Mouse (Mus musculus): ENCODE results near the gene Adcyap1r1.

The Adcyap1r1 gene

DNA sequence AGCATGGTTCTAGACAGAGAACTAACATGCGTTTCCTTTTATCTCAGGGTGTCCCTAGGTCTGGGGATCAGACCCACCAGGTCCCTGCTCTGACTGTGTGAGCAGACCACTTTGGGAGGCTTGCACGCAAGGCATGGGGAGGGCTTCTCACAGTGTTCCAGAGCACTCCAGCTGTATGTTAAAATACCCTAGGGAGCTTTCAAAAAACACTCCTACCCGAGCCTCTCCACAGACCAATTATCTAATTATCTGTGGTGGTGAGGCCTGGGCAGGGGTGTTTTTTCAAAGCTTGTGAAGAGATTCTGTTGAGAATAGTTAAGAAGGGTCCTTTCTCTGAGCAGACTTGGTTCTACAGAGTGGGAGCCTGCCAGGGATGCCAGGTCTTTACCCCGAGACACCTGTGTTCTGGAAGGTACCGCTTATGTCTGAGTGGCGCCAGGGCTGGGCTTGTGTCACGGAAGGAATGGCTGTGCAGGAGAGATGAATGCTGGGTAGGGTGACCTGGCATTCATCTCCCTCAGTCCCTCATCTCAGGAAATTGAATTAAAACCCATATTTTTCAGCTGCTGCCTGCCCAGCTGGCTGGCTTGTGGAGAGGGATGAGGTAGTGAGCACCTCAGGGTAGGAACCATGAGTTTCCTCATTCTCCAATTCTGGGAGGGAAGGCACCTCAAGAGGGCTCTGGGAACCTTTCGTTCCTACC lies 2.7 kb upstream of the Adcyap1r1 start:
- no peak for DNase-seq (ENCODE audit: low spot score)

DNA sequence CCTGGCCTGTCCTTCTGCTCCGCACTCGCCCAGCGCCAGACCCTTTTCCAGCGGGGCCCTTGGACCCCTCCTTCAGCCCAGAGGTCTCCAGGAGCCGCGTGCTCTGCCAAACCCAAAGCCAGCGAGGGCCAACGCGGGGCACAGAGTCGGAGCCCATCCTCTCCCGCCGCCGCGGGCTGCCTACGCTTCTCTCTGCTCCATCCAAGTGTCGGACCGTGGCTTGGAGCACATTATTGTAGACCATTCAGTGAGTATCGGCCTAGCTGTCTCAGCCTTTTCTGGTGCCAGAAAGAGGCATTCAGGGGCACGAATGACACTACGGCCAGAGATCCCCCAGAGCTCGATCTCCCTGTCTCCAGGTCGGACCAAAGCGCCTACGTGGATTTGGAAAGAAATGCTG lies 603 bp downstream of the Adcyap1r1 start:
- no peak for DNase-seq (ENCODE audit: low spot score)

DNA sequence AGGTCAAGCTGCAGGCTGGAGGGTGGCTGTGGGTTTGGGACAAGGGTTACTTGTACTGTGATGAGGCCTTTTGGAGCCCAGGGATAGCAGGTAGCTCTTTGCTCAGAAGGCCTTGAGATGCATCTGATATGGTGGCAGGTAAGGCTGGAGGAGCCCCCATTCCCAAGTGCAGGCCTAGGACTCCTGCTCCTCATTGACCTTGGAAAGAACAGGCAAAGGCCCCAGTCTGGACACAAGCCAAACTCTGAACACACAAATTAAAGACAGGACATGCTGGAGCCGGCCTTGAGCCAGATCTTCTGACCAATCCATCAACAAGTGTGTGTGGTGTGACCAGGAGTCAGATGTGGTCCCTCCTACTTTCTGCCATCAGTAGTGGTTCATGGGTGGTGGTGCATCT lies 1.8 kb downstream of the Adcyap1r1 start:
- no peak for DNase-seq (ENCODE audit: low spot score)

DNA sequence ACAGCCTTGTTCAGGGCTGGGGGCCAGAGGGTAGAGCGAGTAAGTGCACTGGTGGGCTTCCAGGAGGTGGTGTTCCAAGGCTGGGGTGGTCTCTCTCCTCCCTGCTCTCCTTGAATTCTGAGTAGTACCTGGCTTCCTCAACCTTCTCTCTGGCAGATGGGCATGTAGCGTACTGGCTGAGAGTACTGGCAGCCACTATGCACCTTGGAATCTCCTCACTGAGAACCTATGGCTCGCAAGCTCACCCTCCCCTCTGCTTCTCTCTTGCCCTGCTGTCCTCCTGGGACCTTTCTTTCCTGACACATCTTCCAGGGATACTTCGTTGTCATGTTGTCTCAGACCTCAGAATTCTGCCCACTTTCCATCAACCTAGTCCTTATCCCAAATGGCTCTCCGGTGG lies 3.9 kb downstream of the Adcyap1r1 start:
- no peak for DNase-seq (ENCODE audit: low spot score)

DNA sequence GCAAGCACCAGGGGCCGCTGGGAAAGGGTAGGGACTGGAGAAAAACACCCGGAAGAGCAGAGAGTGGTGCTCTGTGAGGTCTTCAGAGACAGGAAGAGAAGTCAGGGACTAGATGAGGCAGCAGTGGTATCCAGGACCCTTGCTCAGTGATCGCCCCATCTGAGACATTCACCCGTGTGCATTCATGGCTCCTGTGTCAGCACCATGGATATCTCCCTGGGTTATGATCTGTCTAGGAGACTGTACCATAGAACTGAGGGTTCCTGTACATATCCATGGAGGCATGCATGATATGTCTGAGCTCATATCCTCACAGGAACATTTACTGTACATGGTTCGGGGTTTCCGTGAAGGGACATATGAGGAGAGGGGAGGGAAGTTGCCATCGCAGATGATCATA lies 5.9 kb downstream of the Adcyap1r1 start:
- DNase-seq (ENCODE audit: low spot score), result no peak

DNA sequence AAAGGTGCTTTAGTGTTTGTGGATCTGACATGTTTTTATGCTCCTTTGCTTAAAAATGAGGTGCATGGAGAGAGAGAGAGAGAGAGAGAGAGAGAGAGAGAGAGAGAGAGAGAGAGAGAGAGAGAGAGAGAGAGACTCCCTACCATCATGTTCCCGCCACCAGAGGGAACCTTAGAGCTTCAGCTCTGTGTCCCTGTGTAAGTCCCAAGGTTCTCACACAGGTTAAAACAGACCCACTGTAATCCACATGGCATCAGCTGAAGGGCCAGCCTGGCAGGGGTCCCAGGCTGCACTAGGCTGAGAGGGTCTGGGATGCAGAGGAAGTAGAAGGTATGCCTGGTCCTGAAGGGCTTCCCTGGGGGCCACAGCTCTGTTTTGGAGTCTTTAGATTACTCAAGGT lies 6.4 kb downstream of the Adcyap1r1 start:
- DNase-seq (ENCODE audit: low spot score), result no peak

- no peak for DNase-seq (ENCODE audit: low spot score)
Measured at GRCm38 (mm10) chr6:55459545-55460397, 8.0 kb downstream of the Adcyap1r1 start.

GRCm38 (mm10) chr6:55461141-55461540 lies 9.4 kb downstream of the Adcyap1r1 start:
- no peak for DNase-seq (ENCODE audit: low spot score)

DNA sequence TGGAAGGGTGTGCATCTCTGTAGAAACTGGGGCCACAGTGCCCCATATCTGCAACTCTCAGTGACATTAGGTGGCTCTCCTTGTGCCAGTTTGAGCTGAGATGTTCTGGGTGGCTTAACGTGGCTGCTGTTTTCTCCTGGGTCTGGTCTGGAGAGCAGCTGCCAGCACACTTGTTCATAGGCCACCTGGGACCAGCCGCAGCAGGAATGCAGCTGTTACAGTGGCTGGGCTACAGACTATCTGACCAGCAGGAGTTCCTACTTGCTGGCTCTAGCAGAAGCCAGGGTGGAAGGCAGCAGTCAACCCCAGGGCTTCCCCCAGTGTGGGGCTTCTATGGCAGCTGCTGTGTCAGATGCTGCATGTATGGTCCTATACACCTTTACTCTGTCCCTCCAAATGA lies 9.9 kb downstream of the Adcyap1r1 start:
- DNase-seq (ENCODE audit: low spot score), result no peak

- no peak for DNase-seq (ENCODE audit: low spot score)
Measured at GRCm38 (mm10) chr6:55462394-55462793, 10.6 kb downstream of the Adcyap1r1 start.

DNA sequence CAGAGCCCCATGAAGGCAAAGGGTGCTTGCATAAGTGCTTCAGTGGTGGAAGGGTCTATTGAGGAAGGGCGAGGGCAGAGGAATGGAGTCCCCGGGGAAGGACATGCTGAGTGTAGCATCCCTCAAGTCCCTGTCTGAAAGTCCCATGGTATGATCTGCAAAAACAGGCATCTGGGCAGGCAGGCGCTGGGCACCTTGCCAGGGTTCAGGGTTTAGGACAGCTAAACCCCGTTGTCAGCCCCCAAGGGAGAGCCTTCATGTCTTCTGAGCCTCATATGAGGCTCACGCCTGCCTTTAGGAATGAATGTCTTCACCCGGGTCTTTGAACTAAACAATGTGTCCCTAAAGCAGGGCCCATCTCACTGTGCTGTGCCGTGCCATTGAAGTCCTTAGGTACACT lies 12.2 kb downstream of the Adcyap1r1 start:
- no peak for DNase-seq (ENCODE audit: low spot score)

- DNase-seq (ENCODE audit: low spot score), result no peak
Measured at GRCm38 (mm10) chr6:55465311-55465710, 13.5 kb downstream of the Adcyap1r1 start.

- DNase-seq (ENCODE audit: low spot score), result no peak
Measured at GRCm38 (mm10) chr6:55466301-55466761, 14.6 kb downstream of the Adcyap1r1 start.

- DNase-seq (ENCODE audit: low spot score), result no peak
Measured at GRCm38 (mm10) chr6:55470691-55471090, 18.9 kb downstream of the Adcyap1r1 start.

DNA sequence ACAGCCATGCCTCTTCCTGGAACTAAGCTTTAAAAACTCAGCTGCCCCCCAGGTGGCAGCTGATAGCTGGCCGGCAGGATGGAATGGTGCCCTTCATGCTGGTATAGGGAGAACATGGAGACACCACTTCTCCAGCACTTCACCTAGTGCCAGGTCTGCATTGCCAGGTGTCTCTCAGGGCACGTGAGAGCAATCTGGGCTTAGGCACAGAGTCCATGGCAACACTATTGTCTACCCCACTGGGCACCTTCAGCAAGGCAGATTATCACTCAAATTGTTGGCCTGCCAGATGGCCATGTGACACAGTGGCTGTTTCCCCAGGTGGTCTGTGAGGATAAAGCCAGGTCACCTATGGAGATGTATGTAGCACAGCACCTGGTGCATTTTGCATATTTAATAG lies 20.6 kb downstream of the Adcyap1r1 start:
- DNase-seq (ENCODE audit: low spot score), result no peak

DNA sequence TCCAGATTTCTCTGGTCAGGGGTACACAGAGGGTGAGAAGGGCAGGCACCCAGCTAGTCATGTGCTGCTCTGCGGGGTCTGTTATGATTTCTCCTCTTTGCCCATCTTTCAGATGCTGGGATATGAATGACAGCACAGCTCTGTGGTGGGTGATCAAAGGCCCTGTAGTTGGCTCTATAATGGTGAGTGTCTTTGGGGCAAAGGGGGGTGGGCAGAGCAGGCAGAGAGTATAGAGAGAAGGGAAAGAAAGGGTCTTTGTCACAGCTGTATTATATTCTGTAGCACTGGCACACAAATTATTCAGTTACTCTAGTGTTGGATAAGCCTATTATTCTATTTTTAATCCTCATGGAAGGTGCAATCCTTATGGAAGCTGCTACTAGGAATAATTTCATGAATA lies 29.2 kb downstream of the Adcyap1r1 start:
- no peak for DNase-seq (ENCODE audit: low spot score)

DNA sequence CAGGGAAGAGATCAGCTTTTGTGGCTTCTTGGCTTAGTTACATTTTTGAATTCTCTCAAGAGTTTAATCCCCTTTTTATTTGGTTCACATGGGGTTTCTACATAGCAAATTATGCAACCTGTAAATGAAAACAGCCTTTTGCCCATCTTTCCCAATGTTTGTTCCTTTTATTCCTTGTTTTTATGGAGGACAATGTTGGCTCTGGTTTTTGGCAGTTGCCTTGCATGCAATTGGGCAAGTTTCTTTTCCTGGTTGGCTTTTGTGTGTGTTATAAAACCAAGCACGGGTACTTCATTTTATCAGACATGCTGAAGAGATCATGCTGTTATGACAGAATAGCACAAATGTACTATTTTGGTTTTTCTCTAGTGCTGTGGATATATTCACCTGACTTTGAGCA lies 30.7 kb downstream of the Adcyap1r1 start:
- no peak for DNase-seq (ENCODE audit: low spot score)

GRCm38 (mm10) chr6:55483360-55483759 lies 31.6 kb downstream of the Adcyap1r1 start:
- no peak for DNase-seq (ENCODE audit: low spot score)

GRCm38 (mm10) chr6:55484224-55484623 lies 32.4 kb downstream of the Adcyap1r1 start:
- DNase-seq (ENCODE audit: low spot score), result no peak

DNA sequence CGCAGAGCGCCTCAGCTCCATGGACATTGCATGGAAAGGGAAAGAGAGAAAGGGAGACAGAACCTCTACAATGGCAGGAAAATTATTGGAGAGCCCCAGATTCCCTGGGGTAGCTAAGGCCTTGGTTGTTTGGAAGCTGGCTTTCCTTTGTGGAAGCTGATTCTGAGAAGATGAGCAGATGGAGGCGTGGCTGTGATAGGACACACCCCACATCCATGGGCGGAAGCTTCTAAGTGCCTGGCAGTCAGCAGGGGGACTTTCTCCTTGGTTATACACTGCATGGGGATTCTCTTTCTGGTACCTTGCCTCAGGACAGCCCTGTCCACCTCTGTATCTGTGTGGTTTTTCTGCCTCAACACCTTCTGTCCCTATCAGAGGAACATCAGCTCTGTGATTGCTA lies 33.4 kb downstream of the Adcyap1r1 start:
- no peak for DNase-seq (ENCODE audit: low spot score)

DNA sequence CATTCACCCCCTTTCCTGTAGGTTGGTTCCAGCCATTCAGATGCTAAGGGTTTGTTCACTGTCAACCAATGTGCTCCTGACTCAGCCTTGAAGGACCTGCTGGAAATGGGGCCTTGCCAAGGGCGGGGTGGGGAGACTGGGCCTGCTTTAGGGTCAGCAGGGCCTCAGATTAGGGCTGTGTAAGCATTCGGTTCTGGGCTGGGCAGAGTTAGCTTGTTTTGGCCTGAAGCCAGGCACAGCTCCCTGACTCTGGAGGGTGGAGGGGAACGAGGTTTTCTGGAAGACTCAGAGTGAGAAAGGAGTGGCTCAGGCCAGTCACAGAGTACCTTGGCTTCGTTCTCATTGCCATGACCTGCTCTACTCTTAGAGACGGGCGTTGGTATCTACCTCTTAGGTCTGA lies 35.9 kb downstream of the Adcyap1r1 start:
- DNase-seq (ENCODE audit: low spot score), result peak; percentile 18

DNA sequence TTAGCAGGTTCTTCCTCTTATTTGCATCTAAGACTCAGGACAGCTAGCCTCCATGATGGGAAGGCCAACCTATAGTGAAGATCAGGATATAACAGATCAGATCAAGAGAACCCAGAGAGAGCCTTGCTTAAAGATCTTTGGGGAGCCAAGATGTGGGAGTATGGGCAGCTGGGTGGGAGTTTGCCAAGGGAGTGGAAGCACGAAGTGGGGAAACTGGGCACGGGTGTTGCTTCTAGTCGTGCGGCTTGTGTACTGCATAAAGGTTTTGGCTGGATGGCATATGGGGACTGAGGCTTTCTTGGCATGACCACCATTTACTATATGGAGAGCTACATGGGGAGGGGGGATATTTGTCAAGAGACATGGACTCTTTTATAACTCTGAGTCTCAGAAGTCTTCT lies 44.4 kb downstream of the Adcyap1r1 start:
- DNase-seq (ENCODE audit: low spot score), result no peak

DNA sequence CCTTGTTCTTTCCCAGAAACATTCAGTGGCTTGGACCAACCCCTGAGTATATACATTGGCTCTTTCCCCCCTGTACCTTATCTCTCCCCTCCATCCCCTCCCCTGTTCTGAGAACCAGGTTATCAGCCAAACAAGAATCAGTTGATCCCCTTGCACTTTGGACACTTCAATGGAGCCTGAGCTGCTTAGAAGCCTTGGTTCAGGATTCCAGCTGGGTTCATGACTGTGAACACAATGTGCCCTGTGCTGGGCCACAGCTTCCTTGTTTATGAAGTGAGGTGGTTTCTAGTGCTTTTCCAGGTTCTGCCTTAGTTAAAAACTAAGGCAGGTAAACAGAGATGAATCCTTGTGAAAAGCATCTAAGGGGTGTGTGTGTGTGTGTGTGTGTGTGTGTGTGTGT lies 47.0 kb downstream of the Adcyap1r1 start:
- DNase-seq (ENCODE audit: low spot score), result no peak

GRCm38 (mm10) chr6:55501061-55501460 lies 49.3 kb downstream of the Adcyap1r1 start:
- DNase-seq (ENCODE audit: low spot score), result no peak

All from urinary bladder, postnatal 10 days (tissue).